Mouse (Mus musculus): ENCODE measurements around the gene Gga3. TPM values are rescaled to one million over a fixed set of nuclear protein-coding genes. Genes with fewer than 3 reads are reported as not detected.
A peak's percentile ranks its signal among the peaks of the same experiment; 100 is the strongest.

The Gga3 gene
- total RNA-seq, 2 experiments from 2014 or later = 17.0 to 27.9 TPM

GRCm38 (mm10) chr11:115613138-115613945 is 9.5 kb upstream of the Gga3 start:
- ATAC-seq (replicated peaks; ENCODE audit: poor library complexity) = peak; percentile 43

- peak; percentile 87 for ATAC-seq (replicated peaks; ENCODE audit: poor library complexity)
Observed at GRCm38 (mm10) chr11:115612410-115613137, 8.7 kb upstream of the Gga3 start, which contains the start of gene Mif4gd. Mif4gd (minus strand) TSS chr11:115612969.

- ATAC-seq (replicated peaks; ENCODE audit: poor library complexity) = peak; percentile 28
Observed at GRCm38 (mm10) chr11:115612059-115612409, 8.2 kb upstream of the Gga3 start.

GRCm38 (mm10) chr11:115611173-115611572 is 7.3 kb upstream of the Gga3 start:
- ATAC-seq (replicated peaks; ENCODE audit: poor library complexity) = no peak

GRCm38 (mm10) chr11:115609576-115609975 is 5.7 kb upstream of the Gga3 start:
- no peak for ATAC-seq (replicated peaks; ENCODE audit: poor library complexity)

GRCm38 (mm10) chr11:115608421-115609399 is 4.9 kb upstream of the Gga3 start:
- ATAC-seq (replicated peaks; ENCODE audit: poor library complexity) = no peak

GRCm38 (mm10) chr11:115606733-115607132 is 2.9 kb upstream of the Gga3 start:
- no peak for ATAC-seq (replicated peaks; ENCODE audit: poor library complexity)

GRCm38 (mm10) chr11:115604304-115604696 is 449 bp upstream of the Gga3 start:
- ATAC-seq (replicated peaks; ENCODE audit: poor library complexity) = peak; percentile 7; the same call in 1 of the 2 replicates

- ATAC-seq (replicated peaks; ENCODE audit: poor library complexity) = 0 out of 2 replicates have a peak, but pooled peaks have one; percentile 4
Observed at GRCm38 (mm10) chr11:115603128-115603475, 749 bp downstream of the Gga3 start.

- 0 out of 2 replicates have a peak, but pooled peaks have one; percentile 17 for ATAC-seq (replicated peaks; ENCODE audit: poor library complexity)
Observed at GRCm38 (mm10) chr11:115601174-115601573, 2.7 kb downstream of the Gga3 start.

GRCm38 (mm10) chr11:115600743-115601142 is 3.1 kb downstream of the Gga3 start:
- no peak for ATAC-seq (replicated peaks; ENCODE audit: poor library complexity)

GRCm38 (mm10) chr11:115599722-115600121 is 4.1 kb downstream of the Gga3 start:
- no peak for ATAC-seq (replicated peaks; ENCODE audit: poor library complexity)

GRCm38 (mm10) chr11:115598309-115598708 is 5.5 kb downstream of the Gga3 start:
- ATAC-seq (replicated peaks; ENCODE audit: poor library complexity) = peak; percentile 36

- no peak for ATAC-seq (replicated peaks; ENCODE audit: poor library complexity)
Observed at GRCm38 (mm10) chr11:115595209-115595608, 8.6 kb downstream of the Gga3 start.

- no peak for ATAC-seq (replicated peaks; ENCODE audit: poor library complexity)
Observed at GRCm38 (mm10) chr11:115590526-115591075, 13.2 kb downstream of the Gga3 start.

- ATAC-seq (replicated peaks; ENCODE audit: poor library complexity) = no peak
Observed at GRCm38 (mm10) chr11:115587984-115588383, 15.9 kb downstream of the Gga3 start.

- ATAC-seq (replicated peaks; ENCODE audit: poor library complexity) = no peak
Observed at GRCm38 (mm10) chr11:115586403-115586802, 17.4 kb downstream of the Gga3 start.

GRCm38 (mm10) chr11:115585573-115586100 is 18.2 kb downstream of the Gga3 start:
- no peak for ATAC-seq (replicated peaks; ENCODE audit: poor library complexity)

- ATAC-seq (replicated peaks; ENCODE audit: poor library complexity) = no peak
Observed at GRCm38 (mm10) chr11:115584376-115585073, 19.3 kb downstream of the Gga3 start.
